Mouse (Mus musculus): Measurements from ENCODE around the gene Gng8.
A peak's percentile ranks its signal among the peaks of the same experiment; 100 is the strongest.

The Gng8 gene

DNA sequence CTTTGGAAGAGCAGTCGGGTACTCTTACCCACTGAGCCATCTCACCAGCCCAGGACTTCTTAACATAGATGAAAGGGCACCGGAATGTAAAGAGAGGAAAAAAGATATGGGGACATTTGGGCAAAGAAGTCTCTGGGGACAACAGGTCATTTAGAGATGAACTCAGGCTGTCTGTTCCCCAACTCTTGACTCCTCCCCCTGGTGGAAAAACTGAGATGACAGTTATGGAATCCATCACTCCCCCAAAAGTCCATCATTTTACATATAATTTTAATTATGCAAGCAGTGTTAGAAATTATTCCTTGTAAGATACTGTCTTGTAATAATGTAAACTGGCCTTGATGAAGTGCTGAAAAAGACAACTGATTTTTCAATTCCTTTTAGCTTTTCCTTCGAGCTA lies 13.9 kb upstream of the Gng8 start:
- DNase-seq: no peak

DNA sequence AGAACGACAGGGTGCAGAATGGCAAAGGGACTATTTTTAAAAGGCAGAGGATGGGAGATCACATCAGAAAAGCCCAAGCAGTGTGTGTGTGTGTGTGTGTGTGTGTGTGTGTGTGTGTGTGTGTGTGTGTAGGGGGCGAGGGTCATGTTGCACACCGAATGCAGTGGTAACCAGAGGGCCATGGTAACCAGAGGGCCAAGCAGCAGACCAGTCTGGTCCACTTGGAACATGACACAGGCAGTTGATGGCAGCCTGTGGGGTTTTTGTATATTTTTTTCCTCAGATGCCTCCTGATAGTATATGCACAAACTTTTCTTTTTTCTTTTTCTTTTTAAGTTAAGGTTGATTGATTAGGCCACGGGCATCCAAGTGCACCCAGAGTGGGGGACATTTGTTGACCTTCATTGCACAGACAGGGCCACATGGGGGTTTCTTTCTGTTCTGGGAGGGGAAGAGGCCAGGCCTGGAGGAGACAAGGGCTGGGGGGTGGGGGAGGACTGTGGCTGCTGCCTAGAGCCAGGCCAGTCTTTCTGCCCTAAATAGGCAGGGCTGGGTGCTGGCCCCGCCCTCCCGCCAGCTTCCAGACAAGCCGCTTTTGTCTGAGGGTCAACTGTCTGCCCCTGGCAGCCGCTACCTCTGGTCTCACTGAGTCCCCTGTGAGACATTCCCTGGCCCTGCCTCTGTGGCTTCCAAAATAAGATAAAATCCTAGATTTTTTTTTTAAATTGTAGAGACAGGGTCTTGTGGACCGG lies 11.6 kb upstream of the Gng8 start:
- DNase-seq: no peak

DNA sequence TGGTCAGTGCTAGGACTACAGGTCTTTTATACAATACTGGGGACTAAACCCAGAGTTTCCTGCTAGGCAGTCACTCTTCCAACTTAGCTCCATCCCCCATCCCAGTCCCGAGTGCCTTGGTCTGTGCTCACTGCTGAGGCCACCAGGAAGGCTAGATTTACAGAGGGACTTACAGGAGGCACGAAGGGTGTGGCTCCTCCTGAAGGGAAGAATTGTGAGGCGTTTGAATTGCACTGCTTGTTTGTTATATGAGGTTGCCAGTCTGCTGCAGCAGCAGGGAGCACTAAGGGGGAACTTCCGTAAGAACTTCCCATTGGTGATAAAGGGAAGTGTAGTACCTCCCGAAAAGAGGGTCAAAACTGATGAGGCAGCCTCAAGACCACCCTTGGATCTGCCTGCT lies 11.0 kb upstream of the Gng8 start:
- DNase-seq: no peak

DNA sequence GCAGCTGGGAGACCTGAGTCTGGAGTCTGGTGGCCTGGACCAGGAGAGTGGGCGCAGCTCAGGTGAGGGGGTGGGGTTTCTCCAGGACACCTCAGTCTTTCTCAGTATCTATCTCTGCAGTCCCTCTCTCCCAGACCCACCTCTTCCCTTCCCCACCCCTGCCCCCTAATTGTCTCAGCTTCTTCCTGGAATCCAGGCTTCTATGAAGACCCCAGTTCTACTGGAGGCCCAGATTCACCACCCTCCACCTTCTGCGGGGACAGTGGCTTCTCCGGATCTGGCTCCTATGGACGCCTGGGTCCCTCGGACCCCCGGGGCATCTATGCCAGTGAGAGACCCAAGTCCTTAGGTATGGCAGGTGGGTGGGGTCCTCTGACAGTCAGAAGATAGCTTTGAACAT lies 8.4 kb upstream of the Gng8 start:
- no peak for DNase-seq

DNA sequence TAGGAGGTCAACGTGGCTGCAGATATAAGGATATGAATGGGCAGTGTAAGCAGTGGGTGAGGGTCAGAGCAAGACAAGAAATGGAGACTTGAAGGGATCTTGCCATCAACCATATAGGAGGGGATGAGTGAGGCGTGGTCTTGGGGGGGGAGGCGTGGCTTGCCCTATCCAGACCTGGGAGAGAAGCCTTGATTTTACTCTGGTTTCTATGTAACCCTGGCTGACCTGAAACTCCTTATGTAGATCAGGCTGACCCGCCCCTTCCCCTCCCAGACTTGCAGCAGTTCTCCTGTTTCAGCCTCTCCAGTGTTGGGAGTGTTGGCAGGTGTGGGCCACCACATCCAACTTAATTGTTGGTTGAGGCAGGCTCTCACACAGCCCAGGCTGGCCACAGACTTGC lies 7.3 kb upstream of the Gng8 start:
- no peak for DNase-seq

DNA sequence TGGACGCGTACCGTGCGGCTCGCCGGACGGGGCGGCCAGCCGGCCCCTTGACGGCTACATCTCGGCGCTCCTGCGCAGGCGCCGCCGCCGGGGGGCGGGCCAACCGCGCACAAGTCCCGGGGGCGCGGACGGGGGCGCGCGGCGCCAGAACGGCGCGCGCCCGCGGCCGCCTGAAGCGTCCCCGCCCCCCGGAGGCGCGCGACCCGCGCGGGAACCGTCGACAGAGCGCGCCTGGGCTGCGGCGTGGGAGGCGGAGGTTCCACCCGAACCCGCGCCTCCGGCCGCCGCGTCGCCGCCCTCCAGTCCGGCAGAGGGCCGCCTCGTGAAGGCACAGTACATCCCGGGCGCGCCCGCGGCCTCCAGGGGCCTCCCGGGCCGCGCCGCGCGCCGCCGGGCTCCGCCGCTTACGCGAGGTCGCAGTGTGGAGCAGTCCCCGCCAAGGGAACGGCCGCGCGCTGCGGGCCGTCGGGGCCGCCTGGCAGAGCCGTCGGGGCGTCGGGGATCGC lies 6.3 kb upstream of the Gng8 start:
- no peak for DNase-seq

DNA sequence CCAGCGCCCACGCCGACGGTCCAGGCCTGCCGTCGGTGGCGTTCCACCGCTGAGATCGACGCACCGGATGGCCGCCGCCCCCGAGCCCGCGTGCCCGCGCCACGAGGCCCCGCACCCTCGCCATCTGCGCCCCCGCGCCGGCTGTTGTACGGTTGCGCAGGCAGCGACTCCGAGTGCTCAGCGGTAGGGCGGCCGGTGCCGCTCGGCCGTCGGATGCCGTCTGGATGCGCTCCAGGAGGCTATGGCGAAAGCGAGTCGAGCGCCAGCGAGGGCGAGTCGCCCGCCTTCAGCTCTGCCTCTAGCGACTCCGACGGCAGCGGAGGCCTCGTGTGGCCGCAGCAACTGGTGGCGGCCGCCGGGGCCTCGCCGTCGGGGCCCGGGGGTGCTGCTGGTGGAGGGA lies 5.7 kb upstream of the Gng8 start:
- DNase-seq: no peak

DNA sequence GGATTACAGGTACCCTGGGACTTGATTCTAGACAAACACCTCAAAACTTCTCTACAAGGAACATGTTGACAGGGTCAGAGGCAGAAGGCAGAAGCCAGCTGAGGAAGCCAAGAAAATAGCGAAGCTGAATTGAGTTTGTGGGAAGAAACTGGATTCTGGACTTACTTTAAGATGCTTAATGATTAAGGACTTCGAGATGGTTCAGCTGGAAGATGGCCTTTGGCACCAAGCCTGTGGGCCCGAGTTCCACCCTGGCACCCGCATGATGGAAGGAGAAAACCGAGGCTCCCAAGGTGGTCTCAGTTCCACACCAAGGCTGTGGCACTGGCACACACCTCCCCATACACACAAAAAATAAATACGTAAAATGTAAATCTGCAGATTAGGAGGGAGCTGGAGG lies 1.1 kb upstream of the Gng8 start:
- DNase-seq: no peak

DNA sequence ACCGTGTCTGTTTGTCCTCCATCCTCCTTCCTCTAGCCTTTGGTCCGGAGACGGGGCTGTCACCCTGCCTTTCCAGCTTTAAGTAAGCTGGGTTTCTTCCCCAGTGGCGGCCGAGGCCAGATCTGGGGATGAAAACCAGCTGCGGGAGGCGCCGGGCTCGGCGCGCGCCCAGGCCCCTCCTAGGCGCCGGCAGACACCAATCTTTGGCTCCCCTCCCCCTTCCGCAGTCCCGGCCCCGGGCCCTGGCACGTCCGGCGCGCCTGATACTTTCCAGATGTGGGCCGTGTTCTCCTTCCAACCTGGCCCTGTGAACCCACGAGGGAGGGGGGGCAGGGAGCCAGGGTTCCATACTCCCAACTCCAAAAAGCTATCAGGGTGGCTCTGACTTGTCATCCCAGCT lies 642 bp upstream of the Gng8 start:
- DNase-seq: no peak

DNA sequence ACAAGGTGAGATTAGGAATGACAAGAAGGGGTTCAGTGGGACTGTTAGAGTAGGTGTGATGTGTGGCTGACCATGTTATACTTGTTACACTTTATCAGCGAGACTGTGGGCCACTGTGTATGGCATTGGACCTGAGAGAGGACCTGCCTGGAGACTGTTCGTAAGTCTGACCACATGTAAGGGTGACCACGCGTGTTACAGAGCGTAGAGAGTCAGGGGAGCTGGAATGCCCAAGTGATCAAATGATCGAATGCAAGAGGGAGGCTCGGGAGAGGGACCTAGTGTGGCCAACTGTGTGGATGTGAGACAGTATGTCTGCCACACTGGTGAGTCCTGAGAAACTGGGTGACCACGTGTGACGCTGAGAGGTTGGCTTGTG lies 755 bp downstream of the Gng8 start:
- DNase-seq: no peak

DNA sequence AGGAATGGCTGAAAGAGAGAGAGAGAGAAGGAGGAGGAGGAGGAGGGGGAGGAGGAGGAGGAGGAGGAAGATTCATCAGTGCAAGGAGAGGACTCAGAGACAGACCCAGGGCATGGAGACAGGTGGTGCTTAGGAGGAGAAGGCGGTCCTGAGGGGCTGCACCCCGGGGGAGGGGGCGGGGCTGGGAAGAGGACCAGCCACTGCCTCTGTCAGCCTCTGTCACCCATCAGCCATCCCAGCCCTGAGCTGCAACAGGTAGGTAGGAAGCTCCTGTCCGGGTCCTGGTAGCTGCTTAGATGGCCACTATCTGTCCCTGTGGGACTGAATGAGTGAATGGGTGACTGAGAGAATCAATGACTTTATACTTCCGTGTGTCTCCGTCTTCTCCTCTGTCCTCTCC lies 2.0 kb downstream of the Gng8 start:
- no peak for DNase-seq

DNA sequence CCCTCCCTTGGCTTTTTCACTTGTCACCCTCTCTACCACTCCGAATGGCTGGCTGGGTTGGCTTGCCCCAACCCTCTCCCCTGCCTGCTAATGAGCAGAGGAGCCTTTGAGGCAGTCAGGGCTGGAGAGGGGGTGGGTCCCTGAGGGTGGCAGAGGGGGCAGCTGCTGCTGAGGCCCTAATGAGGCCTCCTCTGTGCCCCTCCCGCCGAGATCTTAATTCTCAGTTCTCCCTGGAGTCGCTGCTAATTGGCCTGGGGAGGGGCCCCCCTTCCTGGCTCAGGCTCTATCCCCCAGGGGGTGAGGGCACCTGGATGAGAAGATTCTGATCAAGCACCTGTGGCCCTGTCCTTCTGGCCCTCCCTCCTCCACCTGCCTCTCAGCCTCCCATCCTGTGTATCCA lies 2.7 kb downstream of the Gng8 start:
- DNase-seq: no peak

DNA sequence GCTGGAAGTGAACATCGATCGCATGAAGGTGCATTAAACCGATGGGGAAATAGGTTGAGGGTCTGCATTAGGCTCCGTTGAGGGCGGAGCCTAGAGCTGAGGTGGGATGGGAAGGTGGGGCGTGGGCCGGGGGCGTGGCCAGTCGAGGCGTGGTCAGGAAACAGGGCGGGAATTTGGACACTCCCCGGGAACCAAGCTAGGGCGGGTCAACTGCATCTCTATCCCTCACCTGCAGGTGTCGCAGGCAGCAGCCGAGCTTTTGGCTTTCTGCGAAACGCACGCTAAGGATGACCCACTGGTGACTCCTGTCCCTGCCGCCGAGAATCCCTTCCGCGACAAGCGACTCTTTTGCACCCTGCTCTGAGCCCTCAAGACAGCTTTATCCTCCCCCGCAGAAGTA lies 3.4 kb downstream of the Gng8 start:
- peak; percentile 71 for DNase-seq

DNA sequence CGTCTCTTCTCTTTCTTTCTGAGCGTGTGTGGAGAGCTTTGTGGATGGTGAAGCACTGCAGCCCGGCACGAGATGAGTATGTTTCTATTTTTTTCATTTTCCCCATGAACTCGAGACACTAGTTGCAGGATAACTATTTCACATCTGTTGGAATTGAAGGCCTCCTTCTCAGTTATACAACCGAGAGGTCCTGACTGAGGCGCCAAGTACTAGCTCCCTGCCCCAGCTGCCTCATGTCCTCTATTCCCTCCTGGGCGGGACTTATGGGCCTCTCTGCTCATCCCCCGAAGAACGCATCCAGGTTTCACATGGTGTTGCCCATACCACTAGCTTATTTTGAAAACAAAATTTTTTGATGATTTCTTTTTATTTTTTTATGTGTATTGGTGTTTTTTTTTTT lies 3.9 kb downstream of the Gng8 start:
- no peak for DNase-seq

DNA sequence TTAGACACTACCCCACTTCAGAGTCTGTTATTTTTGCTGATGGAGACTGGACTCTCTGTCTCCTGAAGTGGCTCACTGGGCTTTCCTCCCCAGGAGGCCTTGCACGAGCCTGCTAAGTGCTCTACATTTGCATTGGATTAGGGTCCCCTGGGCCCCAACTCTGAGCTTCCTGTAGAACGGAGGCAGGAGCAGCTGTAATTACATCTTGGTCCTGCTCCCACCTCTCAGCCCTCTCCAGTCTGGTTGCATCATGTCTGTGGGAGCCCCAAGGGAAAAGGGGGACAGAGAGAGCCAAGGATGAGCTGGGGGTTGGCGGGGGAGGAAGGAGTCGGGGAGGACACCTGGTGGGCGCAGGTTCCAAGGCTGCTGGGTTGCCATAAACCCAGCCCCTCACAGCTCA lies 8.9 kb downstream of the Gng8 start:
- DNase-seq: peak; percentile 3

DNA sequence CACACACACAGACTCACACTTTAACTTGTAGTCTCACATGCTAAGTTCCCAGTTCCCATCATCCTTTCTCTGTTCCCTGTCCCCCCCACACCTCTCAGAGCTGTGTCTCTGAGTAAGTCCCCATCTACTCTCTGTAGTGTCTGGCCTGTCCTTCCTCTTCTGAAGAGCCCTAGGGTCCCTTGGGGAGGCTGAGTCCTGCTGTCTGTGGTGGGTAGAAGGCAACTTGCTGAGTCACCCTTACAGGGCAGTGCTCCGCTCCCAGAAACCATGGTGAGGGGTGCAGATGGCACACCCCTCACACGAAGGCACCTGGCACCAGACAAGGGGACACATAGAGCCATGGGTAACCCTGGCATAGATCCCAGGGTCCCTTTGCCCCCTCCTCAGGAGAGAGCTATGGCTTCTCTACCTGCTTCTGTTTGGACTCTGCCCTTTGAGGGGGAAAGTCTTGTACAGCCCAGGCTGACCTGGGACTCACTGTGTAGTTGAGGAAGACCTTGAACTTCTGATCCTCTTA lies 11.9 kb downstream of the Gng8 start:
- DNase-seq: no peak

DNA sequence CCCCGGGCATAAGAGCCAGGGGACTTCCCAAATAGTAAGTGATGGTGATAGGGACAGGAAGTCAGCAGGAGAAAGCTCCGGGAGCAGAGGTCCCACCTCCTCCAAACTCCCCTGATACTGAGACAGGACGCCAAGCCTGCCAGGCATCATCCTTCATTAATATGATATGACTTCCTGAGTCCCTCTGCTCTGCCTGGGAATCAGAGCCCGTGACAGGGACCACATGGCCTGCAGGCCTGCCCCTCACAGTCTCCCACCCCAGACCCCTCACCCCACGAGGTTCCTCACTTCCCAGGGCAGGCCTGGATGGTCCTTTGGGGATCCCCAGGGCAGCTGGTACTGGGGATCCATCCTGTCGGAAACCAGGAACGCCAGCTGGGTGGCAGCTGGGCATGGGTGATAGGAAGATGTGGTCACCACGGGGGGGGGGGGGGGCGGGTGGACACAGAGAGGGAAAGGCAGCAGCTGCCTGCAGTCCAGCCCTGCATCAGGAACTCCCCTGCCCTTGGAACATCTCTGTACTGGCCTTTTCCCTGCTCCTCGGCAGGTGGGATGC lies 12.6 kb downstream of the Gng8 start:
- DNase-seq: no peak

DNA sequence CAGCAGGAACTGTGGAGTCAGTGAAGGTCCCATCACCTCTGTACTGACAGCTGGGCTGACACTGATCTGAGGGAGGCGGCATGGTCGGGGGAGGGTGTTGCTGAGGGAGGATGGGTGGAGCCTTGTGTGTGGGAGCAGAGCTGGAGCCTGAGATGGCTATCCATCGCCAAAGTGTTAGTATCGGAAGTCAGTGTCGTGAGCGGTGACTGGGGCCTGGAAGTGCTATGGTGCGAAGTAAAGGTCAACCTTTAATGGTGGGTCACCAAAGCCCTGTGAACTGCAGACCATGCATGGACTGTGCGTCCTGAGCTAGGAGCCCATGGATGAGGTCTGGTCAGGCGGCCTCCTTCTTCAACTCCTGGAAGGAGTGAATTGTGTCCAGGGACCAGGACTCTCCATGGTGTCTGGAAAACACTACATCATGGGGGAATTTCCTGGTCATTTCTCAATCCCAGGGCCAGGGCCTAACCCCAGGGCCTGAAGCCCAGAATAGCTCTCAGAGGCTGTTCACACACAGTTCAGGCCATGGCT lies 14.0 kb downstream of the Gng8 start:
- DNase-seq: no peak

DNA sequence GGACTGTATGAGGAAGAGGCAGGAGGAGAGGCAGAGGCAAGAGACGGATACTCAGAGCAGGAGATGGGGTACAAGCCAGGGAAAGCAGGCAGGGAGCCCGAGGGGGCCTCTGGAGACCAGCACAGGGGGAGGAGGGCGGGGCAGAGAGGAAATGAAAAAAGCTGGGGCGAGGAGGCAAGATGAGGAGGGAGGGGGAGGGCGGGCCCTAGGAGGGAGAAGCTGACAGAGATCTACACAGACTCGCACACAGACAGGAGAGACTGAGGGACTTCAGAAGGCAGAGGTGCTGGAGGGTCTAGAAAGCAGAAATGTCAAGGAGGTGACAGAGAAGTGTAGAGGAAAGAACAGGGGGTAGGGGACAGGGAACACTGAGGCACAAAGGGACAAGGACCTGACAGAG lies 14.7 kb downstream of the Gng8 start, which contains the start of gene Ptgir:
Gene Ptgir, plus strand, starts transcription at position 210 of the 400 bp plus-strand sequence.
- no peak for DNase-seq

DNA sequence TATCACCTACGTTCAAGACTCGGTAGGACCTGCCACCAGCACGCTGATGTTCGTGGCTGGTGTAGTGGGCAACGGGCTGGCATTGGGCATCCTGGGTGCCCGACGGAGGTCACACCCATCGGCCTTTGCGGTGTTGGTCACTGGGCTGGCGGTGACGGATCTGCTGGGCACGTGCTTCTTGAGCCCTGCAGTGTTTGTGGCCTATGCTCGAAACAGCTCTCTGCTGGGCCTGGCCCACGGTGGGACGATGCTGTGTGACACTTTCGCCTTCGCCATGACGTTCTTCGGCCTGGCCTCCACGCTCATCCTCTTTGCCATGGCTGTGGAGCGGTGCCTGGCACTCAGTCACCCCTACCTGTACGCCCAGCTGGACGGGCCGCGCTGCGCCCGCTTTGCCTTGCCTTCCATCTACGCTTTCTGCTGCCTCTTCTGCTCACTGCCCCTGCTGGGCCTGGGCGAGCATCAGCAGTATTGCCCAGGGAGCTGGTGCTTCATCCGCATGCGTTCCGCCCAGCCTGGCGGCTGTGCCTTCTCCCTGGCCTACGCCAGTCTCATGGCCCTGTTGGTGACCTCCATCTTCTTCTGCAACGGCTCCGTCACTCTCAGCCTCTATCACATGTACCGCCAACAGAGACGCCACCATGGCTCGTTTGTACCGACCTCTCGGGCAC lies 15.4 kb downstream of the Gng8 start:
- DNase-seq: no peak

DNA sequence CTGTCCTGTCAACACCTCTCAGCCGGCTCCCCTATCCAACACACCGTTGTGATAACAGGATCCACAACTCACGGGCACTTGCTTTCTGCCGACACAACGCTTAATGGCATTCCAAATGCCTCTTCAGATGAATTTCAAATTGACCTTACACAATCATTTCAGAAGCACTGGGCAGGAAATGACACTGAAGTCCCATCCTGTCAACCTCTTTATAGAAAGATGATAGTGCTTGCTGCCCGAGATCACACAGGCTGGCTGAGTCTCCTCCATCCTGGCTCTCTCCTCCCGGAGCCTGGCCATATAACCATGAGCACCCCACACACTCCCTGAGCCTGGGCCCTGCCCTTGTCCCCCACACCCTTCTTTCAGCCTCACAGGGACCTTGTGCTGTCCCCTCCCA lies 16.3 kb downstream of the Gng8 start:
- no peak for DNase-seq

DNA sequence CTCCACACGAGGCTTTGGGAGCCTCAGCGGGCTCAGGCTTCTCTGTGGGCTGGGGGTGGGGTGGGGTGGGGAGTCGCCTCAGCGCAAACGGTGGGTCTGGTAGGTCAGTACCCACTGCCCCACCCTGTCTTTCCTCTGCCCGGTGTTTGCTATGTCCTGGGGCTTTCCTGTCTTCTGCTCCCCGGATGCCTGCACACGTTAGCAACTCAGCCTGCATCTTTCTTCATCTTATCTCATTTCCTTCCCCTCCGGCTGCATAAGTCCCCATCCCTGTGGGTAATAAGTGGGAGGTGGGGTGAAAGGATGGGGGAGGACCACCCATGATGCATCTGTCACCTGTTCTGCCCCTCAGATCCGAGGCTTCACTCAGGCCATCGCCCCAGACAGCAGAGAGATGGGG lies 16.8 kb downstream of the Gng8 start:
- no peak for DNase-seq

DNA sequence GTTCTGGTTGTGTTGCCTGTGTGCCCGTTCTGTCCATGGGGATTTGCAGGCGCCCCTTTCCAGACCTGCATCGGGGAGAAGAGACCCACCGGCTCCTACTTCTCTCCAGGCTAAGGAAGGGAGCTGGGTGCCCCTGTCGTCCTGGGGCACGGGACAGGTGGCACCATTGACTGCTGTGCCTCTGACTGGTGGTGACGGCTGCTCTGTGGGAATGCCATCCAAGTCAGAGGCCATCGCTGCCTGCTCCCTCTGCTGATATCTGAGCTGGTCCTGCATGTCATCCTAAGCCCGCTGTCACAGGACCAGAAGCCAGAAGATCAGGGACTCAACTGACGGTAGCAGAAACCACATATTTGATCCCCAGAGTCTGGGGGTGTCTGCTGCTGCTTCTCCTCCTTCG lies 17.3 kb downstream of the Gng8 start:
- no peak for DNase-seq

DNA sequence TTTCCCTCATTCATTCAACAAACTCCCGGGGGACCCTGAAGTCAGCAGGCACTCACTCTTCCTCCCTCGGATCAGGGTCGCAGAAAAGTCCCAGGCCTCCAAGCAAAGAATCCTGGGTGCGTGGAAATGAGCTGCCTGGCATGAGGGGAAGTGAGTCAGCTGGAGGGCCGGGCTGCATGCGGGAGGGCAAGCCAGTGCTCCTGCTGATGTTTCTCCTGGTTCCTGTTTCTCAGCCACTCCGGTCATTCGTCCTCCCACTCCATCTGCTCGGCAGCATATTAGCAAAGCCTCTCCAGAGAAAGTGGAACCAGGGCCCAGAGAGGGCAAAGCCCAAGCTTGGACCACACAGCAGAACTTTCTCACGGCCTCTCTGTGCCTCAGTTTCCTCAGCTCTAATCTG lies 18.3 kb downstream of the Gng8 start:
- DNase-seq: no peak

All from right cerebral cortex, postnatal 25 days (tissue).